Mouse (Mus musculus) liver, embryonic 11.5 days (tissue): ENCODE measurements at regions not wholly inside any gene's neighbourhood (a gene's known extent, or its start where the extent isn't known, plus 50 kb on each side); places are given as distances from the start of the nearest gene placed in this dataset.

Experiments
- ATAC-seq: fragments of 200-750 bp; cut with Nextera tagmentation; replicated peaks from 2 replicates; pipeline ENCODE4 v1.8.0; 2017; ENCODE audit warnings: moderate number of reproducible peaks, mild to moderate bottlenecking, moderate TSS enrichment, moderate library complexity; ENCODE audit not compliant: low FRiP score
- DNase-seq: peaks from one replicate; pipeline ENCODE4 v3.0.0-alpha.2; 2017; ENCODE audit warnings: low spot score
- H3K27ac ChIP-seq: fragments of 300-500 bp; sonication (generic); 2 replicates; pipeline ENCODE4 v1.5.1; 2014; ENCODE audit warnings: mild to moderate bottlenecking, low read depth, low read length, control low read depth
- H3K27me3 ChIP-seq: fragments of 300-500 bp; sonication (generic); replicated peaks from 2 replicates; pipeline ENCODE4 v1.6.1; 2014; ENCODE audit warnings: low read length, mixed read lengths; ENCODE audit not compliant: control insufficient read depth, insufficient read depth
- H3K36me3 ChIP-seq: fragments of 300-500 bp; sonication (generic); 2 replicates; pipeline ENCODE4 v1.6.1; 2014; ENCODE audit warnings: mild to moderate bottlenecking, low read length, moderate library complexity, mixed read lengths; ENCODE audit not compliant: control insufficient read depth, insufficient read depth
- H3K4me1 ChIP-seq: fragments of 300-500 bp; sonication (generic); replicated peaks from 2 replicates; pipeline ENCODE4 v1.6.1; 2014; ENCODE audit warnings: low read length, mixed read lengths; ENCODE audit not compliant: control insufficient read depth, insufficient read depth
- H3K4me2 ChIP-seq: fragments of 300-500 bp; sonication (generic); 2 replicates; pipeline ENCODE4 v1.6.1; 2014; ENCODE audit warnings: mild to moderate bottlenecking, control low read depth, moderate library complexity
- H3K4me3 ChIP-seq: fragments of 300-500 bp; sonication (generic); 2 replicates; pipeline ENCODE4 v1.5.1; 2014; ENCODE audit warnings: low read depth, low read length, control low read depth
- H3K9ac ChIP-seq: fragments of 300-500 bp; sonication (generic); 2 replicates; pipeline ENCODE4 v1.6.1; 2014; ENCODE audit warnings: low read depth, low read length, control low read depth
- H3K9me3 ChIP-seq: fragments of 300-500 bp; sonication (generic); 2 replicates; pipeline ENCODE4 v1.6.1; 2016; ENCODE audit warnings: low read length, inconsistent platforms, mixed read lengths; ENCODE audit not compliant: control insufficient read depth
- WGBS: fragments of 180-500 bp; shearing (Covaris S2); extraction: QIAGEN DNeasy Blood & Tissue Kit; methylation state at CpG from one replicate; pipeline ENCODE4 v1.1.7; 2014; 5-methylcytosine and 5-hydroxymethylcytosine counted together

- Histone ChIP-seq H3K36me3 (no peaks in the 10 kb centered on the region), H3K9me3 (no peaks in the 10 kb centered on the region), H3K27me3 (no peaks in the 10 kb centered on the region), H3K4me3 (no peak overlapping the region), H3K27ac (no peak overlapping the region), H3K4me1 (no peaks in the 10 kb centered on the region), H3K9ac (no peak overlapping the region), H3K4me2 (no peak overlapping the region)
- 69% methylated on average over 8 of the region's 8 CpGs for WGBS
- DNase-seq (no peak), ATAC-seq (no peak)
Measured at GRCm38 (mm10) chr9:101329032-101329824, 77.6 kb upstream of the Ppp2r3a start.

DNA sequence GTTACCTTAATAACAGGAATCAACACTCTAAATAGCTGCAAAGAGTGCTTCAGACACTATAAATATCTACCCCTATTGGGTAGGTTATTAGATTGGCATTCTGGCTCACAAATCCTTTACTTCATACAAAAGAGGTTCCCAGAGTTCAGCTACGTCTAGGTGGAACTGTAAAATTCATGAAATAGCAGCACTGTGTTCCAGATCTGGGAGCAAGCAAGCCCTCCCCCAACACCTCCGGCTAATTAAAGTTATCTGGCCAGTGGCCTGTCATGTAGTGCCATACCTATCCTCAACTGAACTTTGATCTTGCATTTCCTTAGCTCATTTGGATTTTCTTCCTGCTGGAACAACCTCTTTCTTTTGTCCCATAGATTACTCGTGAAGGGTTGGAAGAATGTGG, 75.4 kb upstream of the Ppp2r3a start:
- 59% methylated on average over 3 of the region's 3 CpGs for WGBS
- no peak overlapping the region for H3K27ac ChIP-seq
- ATAC-seq, result no peak

GRCm38 (mm10) chr9:101314036-101314435, 62.4 kb upstream of the Ppp2r3a start:
- DNase-seq (peak; percentile 41), ATAC-seq (no peak)
- no peaks in the 10 kb centered on the region for H3K9me3 ChIP-seq
- H3K4me2 ChIP-seq, result no peak overlapping the region
- no peaks in the 10 kb centered on the region for H3K27me3 ChIP-seq
- WGBS, result 44% methylated on average over 4 of the region's 4 CpGs
- H3K27ac ChIP-seq, result no peak overlapping the region
- H3K4me3 ChIP-seq, result no peak overlapping the region
- no peak overlapping the region for H3K9ac ChIP-seq
- H3K4me1 ChIP-seq, result no peaks in the 10 kb centered on the region
- no peaks in the 10 kb centered on the region for H3K36me3 ChIP-seq

More for the DNA sequence above, 75.4 kb upstream of the Ppp2r3a start:
- H3K4me3 ChIP-seq, result no peak overlapping the region
- no peaks in the 10 kb centered on the region for H3K4me1 ChIP-seq
- DNase-seq, result no peak
- no peaks in the 10 kb centered on the region for H3K36me3 ChIP-seq
- no peaks in the 10 kb centered on the region for H3K9me3 ChIP-seq
- no peak overlapping the region for H3K9ac ChIP-seq
- no peak overlapping the region for H3K4me2 ChIP-seq
- no peaks in the 10 kb centered on the region for H3K27me3 ChIP-seq

GRCm38 (mm10) chr9:101306408-101306935, 54.9 kb upstream of the Ppp2r3a start:
- no peaks in the 10 kb centered on the region for H3K27me3 ChIP-seq
- H3K4me1 ChIP-seq, result no peaks in the 10 kb centered on the region
- ATAC-seq, result no peak
- no peak overlapping the region for H3K9ac ChIP-seq
- 87% methylated on average over 10 of the region's 10 CpGs for WGBS
- no peaks in the 10 kb centered on the region for H3K36me3 ChIP-seq
- no peaks in the 10 kb centered on the region for H3K9me3 ChIP-seq
- no peak for DNase-seq
- no peak overlapping the region for H3K4me2 ChIP-seq
- no peak overlapping the region for H3K27ac ChIP-seq
- no peak overlapping the region for H3K4me3 ChIP-seq

DNA sequence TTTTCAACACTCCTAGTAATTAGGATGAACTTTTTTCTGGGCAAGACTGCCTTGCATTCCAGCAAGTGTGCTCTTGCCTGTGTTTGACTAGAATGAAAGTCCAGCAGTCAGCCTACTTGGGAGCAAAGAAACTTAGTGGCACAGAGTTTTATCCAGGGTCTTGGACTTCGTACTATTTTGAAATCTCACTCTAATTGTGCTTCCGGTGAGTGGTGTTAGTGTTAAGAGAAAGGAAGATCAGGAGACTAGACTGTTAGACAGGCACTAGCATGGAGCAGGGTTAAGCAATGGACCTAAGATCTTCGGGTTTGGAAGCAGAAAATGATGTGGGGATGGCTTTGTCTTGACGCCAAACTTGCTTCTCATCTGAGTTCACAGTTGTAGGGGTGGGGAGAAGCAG, 54.1 kb upstream of the Ppp2r3a start:
- Histone ChIP-seq H3K27ac (no peak overlapping the region), H3K9ac (no peak overlapping the region), H3K9me3 (no peaks in the 10 kb centered on the region), H3K4me1 (no peaks in the 10 kb centered on the region), H3K4me2 (no peak overlapping the region), H3K36me3 (no peaks in the 10 kb centered on the region), H3K4me3 (no peak overlapping the region), H3K27me3 (no peaks in the 10 kb centered on the region)
- WGBS, result 78% methylated on average over 4 of the region's 4 CpGs
- ATAC-seq, result no peak
- no peak for DNase-seq
